Mouse (Mus musculus) heart, adult 2 months (tissue): Measurements from ENCODE around the gene Pemt. TPM values are rescaled to one million over a fixed set of nuclear protein-coding genes. Genes with fewer than 3 reads are reported as not detected.

Source experiments
- DNase-seq, 2 experiments: peaks; one replicate each; pipeline ENCODE4 v3.0.0; 2021
- H3K27ac ChIP-seq: fragments of 200-600 bp; 2 replicates; pipeline ENCODE4 v1.8.1; 2022
- H3K27me3 ChIP-seq: fragments of 200-500 bp; 2 replicates; pipeline ENCODE4 v1.6.1; 2012; ENCODE audit warnings: mild to moderate bottlenecking, low read length, inconsistent platforms, mixed read lengths; ENCODE audit not compliant: control insufficient read depth, insufficient read depth
- H3K36me3 ChIP-seq: fragments of 200-500 bp; 2 replicates; pipeline ENCODE4 v1.6.1; 2012; ENCODE audit warnings: low read length, inconsistent platforms; ENCODE audit not compliant: control insufficient read depth, insufficient read depth
- H3K4me1 ChIP-seq: fragments of 200-500 bp; 2 replicates; pipeline ENCODE4 v1.6.1; 2011; ENCODE audit warnings: low read length; ENCODE audit not compliant: control insufficient read depth, insufficient read depth
- H3K4me3 ChIP-seq: fragments of 200-600 bp; 2 replicates; pipeline ENCODE4 v1.8.1; 2022
- H3K79me2 ChIP-seq: fragments of 200-500 bp; replicated peaks from 2 replicates; pipeline ENCODE4 v1.6.1; 2012; ENCODE audit warnings: mild to moderate bottlenecking, inconsistent platforms, low read length, moderate library complexity, mixed read lengths; ENCODE audit not compliant: control insufficient read depth, insufficient read depth
- H3K9ac ChIP-seq: fragments of 200-500 bp; 2 replicates; pipeline ENCODE4 v1.6.1; 2012; ENCODE audit warnings: low read depth, mild to moderate bottlenecking, control low read depth, inconsistent platforms, low read length, mixed read lengths
- CTCF ChIP-seq: fragments of 200-600 bp; IDR thresholded peaks from 2 replicates; pipeline ENCODE4 v1.8.1; 2022; ENCODE audit warnings: antibody characterized with exemption, mild to moderate bottlenecking, moderate library complexity
- EP300 ChIP-seq: fragments of 200-500 bp; IDR thresholded peaks from 2 replicates; pipeline ENCODE4 v1.6.1; 2011; ENCODE audit warnings: low read depth, low read length, control low read depth; ENCODE audit not compliant: insufficient read depth
- POLR2A ChIP-seq: fragments of 200-500 bp; IDR thresholded peaks from 2 replicates; pipeline ENCODE4 v1.6.1; 2011; ENCODE audit warnings: mild to moderate bottlenecking, low read depth, low read length, control low read depth; ENCODE audit not compliant: insufficient read depth
- WGBS: fragments of 180-500 bp; shearing (Covaris S2); methylation state at CpG from one replicate; pipeline ENCODE4 v1.1.7; 2018; 5-methylcytosine and 5-hydroxymethylcytosine counted together
- intact Hi-C: fragments of 180-260 bp; cut with DNase I; formaldehyde crosslinking; loops from one replicate; pipeline ENCODE4 v1.15.1; 2025
- polyA plus RNA-seq: library from polyadenylated mRNA; depleted of rRNA; stranded (reverse); fragments of >200 nt; gene quantifications from 2 replicates; pipeline ENCODE4 v1.2.3, GENCODE M21; 2012
- total RNA-seq, 2 experiments: library from RNA; stranded (reverse); gene quantifications; 2 replicates each; pipeline ENCODE4 v1.2.3; 2021

The Pemt gene
- total and polyA plus RNA-seq, 3 experiments: 1.9 to 5.9 (median 3.2) TPM

- intact Hi-C loops: no loop called here
- H3K79me2 ChIP-seq: no peaks in the 10 kb centered on the region
- H3K27ac ChIP-seq: no peak overlapping the region
- no peak for DNase-seq
- no peaks in the 10 kb centered on the region for H3K36me3 ChIP-seq
- no peak overlapping the region for H3K4me3 ChIP-seq
- H3K4me1 ChIP-seq: no peaks in the 10 kb centered on the region
- 80% methylated on average over 1 of the region's 1 CpGs for WGBS
- TF ChIP-seq CTCF (no peak), EP300 (no peak), POLR2A (no peak)
- no peaks in the 10 kb centered on the region for H3K27me3 ChIP-seq
- no peak overlapping the region for H3K9ac ChIP-seq
These were observed 56.9 kb downstream of the Pemt start for GRCm38 (mm10) chr11:59989406-59989805.

GRCm38 (mm10) chr11:59977831-59978230 lies 68.5 kb downstream of the Pemt start:
- 82% methylated on average over 5 of the region's 5 CpGs for WGBS

GRCm38 (mm10) chr11:59975241-59975640 lies 71.0 kb downstream of the Pemt start:
- Histone ChIP-seq H3K36me3 (no peaks in the 10 kb centered on the region), H3K27ac (no peak overlapping the region), H3K79me2 (no peaks in the 10 kb centered on the region), H3K4me3 (no peak overlapping the region), H3K27me3 (no peaks in the 10 kb centered on the region), H3K9ac (no peak overlapping the region), H3K4me1 (no peaks in the 10 kb centered on the region)
- DNase-seq: no peak
- TF ChIP-seq EP300 (no peak), CTCF (no peak)
- WGBS: 56% methylated on average over 10 of the region's 10 CpGs
- intact Hi-C loops: no loop called here

More at GRCm38 (mm10) chr11:59977831-59978230, 68.5 kb downstream of the Pemt start:
- Histone ChIP-seq H3K4me3 (no peak overlapping the region), H3K79me2 (no peaks in the 10 kb centered on the region), H3K9ac (no peak overlapping the region), H3K27me3 (no peaks in the 10 kb centered on the region), H3K4me1 (no peaks in the 10 kb centered on the region), H3K36me3 (no peaks in the 10 kb centered on the region), H3K27ac (no peak overlapping the region)
- no peak for DNase-seq
- intact Hi-C loops: no loop called here
- TF ChIP-seq CTCF (no peak), POLR2A (no peak)

GRCm38 (mm10) chr11:59973389-59973788 lies 72.9 kb downstream of the Pemt start:
- intact Hi-C loops: no loop called here
- TF ChIP-seq POLR2A (no peak), CTCF (no peak), EP300 (no peak)
- Histone ChIP-seq H3K27me3 (no peaks in the 10 kb centered on the region), H3K9ac (no peak overlapping the region), H3K4me3 (no peak overlapping the region), H3K27ac (no peak overlapping the region), H3K4me1 (no peaks in the 10 kb centered on the region), H3K36me3 (no peaks in the 10 kb centered on the region), H3K79me2 (no peaks in the 10 kb centered on the region)
- DNase-seq: no peak
- 94% methylated on average over 5 of the region's 5 CpGs for WGBS

GRCm38 (mm10) chr11:59971691-59972090 lies 74.6 kb downstream of the Pemt start:
- no peak overlapping the region for H3K9ac ChIP-seq
- H3K36me3 ChIP-seq: no peaks in the 10 kb centered on the region
- no peaks in the 10 kb centered on the region for H3K27me3 ChIP-seq
- no peak overlapping the region for H3K4me3 ChIP-seq
- intact Hi-C loops: no loop called here
- no peaks in the 10 kb centered on the region for H3K4me1 ChIP-seq
- no peak for DNase-seq
- no peak for TF ChIP-seq POLR2A
- no peaks in the 10 kb centered on the region for H3K79me2 ChIP-seq
- 54% methylated on average over 2 of the region's 2 CpGs for WGBS
- H3K27ac ChIP-seq: no peak overlapping the region

GRCm38 (mm10) chr11:59970780-59971179 lies 75.5 kb downstream of the Pemt start:
- WGBS: 88% methylated on average over 5 of the region's 5 CpGs
- Histone ChIP-seq H3K4me1 (no peaks in the 10 kb centered on the region), H3K4me3 (no peak overlapping the region), H3K27ac (no peak overlapping the region), H3K79me2 (no peaks in the 10 kb centered on the region), H3K36me3 (no peaks in the 10 kb centered on the region), H3K27me3 (no peaks in the 10 kb centered on the region), H3K9ac (no peak overlapping the region)
- DNase-seq: no peak
- intact Hi-C loops: no loop called here
- no peak for TF ChIP-seq EP300

GRCm38 (mm10) chr11:59967765-59968164 lies 78.5 kb downstream of the Pemt start:
- no peaks in the 10 kb centered on the region for H3K79me2 ChIP-seq
- no peak overlapping the region for H3K9ac ChIP-seq
- TF ChIP-seq CTCF: no peak
- no peak for TF ChIP-seq POLR2A
- no peak for TF ChIP-seq EP300
- intact Hi-C loops: no loop called here
- H3K36me3 ChIP-seq: no peaks in the 10 kb centered on the region
- H3K27me3 ChIP-seq: no peaks in the 10 kb centered on the region
- H3K4me3 ChIP-seq: no peak overlapping the region
- no peak overlapping the region for H3K27ac ChIP-seq
- peaks cover 2% of the 10 kb centered on the region; the same call in 1 of the 2 replicates for H3K4me1 ChIP-seq
- DNase-seq: no peak
- 97% methylated on average over 1 of the region's 1 CpGs for WGBS
